In the genomic region with DNA sequence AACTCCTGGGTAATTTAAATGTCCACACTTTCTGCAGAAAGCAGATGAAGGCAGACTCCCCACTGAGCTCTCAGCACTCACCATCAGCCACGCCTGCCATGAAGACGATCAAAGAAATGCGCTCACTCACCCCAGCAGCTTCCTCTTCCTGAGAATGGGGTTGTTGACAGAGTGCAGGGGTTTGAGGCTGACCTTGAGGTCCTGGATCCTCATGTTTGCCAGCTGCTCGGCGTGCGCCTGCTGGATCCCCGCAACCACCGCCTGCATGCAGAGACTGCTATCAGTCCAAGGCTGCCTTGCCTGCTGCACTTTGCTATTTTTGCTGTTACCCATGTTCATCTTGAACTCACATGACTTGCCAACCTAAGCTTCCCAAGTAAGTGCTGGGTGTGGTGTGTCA, we compare ENCODE assay signal across 19 mouse cellular contexts. TPM values are rescaled to one million over a fixed set of nuclear protein-coding genes. Genes with fewer than 3 reads are reported as not detected.
DNase-seq lines count a peak whose midpoint lies in the region; ATAC-seq lines count a peak whose summit lies in the region.
"Had no signal": no experiment of that assay in that cellular context is flagged by ENCODE, and none has a peak within 500 bp of the region (broad histone marks: within the 10 kb centered on the region; RNA-seq: fewer than 3 reads in every experiment).

No protein-coding gene starts in this region.

- H3K36me3 ChIP-seq in lung, embryonic 15.5 days = peaks cover 76% of the 10 kb centered on the region
- H3K36me3 ChIP-seq in midbrain, embryonic 15.5 days (replicated peaks) = peaks cover 46% of the 10 kb centered on the region

- ATAC-seq in lung, embryonic 15.5 days (ENCODE audit: borderline replicate concordance, extremely low read depth, low FRiP score, low TSS enrichment) = peak; percentile 67; the same call in 1 of the 2 replicates
- ATAC-seq in midbrain, embryonic 15.5 days (replicated peaks) = no peak
- ATAC-seq: intestine, postnatal 0 days had no signal

- H3K9me3 ChIP-seq in lung, embryonic 15.5 days = no peaks in the 10 kb centered on the region
- H3K9me3 ChIP-seq in midbrain, embryonic 15.5 days = no peaks in the 10 kb centered on the region
- H3K9me3 ChIP-seq: embryonic facial prominence, embryonic 10.5 days; liver, embryonic 13.5 days had no signal

- H3K4me3 ChIP-seq in lung, embryonic 15.5 days = no peak overlapping the region
- no peak overlapping the region for H3K4me3 ChIP-seq in midbrain, embryonic 15.5 days
- H3K4me3 ChIP-seq: embryonic facial prominence, embryonic 10.5 days; liver, embryonic 13.5 days had no signal

- H3K4me2 ChIP-seq in lung, embryonic 15.5 days = no peak overlapping the region
- H3K4me2 ChIP-seq in midbrain, embryonic 15.5 days = no peak overlapping the region
- H3K4me2 ChIP-seq: hindbrain, embryonic 14.5 days; liver, embryonic 13.5 days had no signal

- no peak overlapping the region for H3K9ac ChIP-seq in lung, embryonic 15.5 days
- no peak overlapping the region for H3K9ac ChIP-seq in midbrain, embryonic 15.5 days
- H3K9ac ChIP-seq: hindbrain, embryonic 14.5 days; liver, embryonic 13.5 days had no signal

- DNase-seq in embryo, embryonic 11 days = peak; percentile 8
- DNase-seq in embryo, embryonic 9.5 days (ENCODE audit: extremely low spot score) = no peak
- DNase-seq in lung, postnatal 25 days (ENCODE audit: low spot score) = no peak
- peak; percentile 45 for DNase-seq in adrenal gland, postnatal 10 days
- DNase-seq in lung, postnatal 36 days = peak; percentile 26
- no peak for DNase-seq in cerebellum, adult 9-10 months
- DNase-seq: cerebellum, adult 18-20 months; kidney, postnatal 14 days; left cerebral cortex, postnatal 4 days; liver, embryonic 13.5 days; right cerebral cortex, postnatal 4 days had no signal

- no peak overlapping the region for H3K27ac ChIP-seq in lung, embryonic 15.5 days
- no peak overlapping the region for H3K27ac ChIP-seq in midbrain, embryonic 15.5 days
- H3K27ac ChIP-seq: embryonic facial prominence, embryonic 10.5 days; hindbrain, embryonic 14.5 days; liver, embryonic 13.5 days had no signal

- H3K4me1 ChIP-seq in lung, embryonic 15.5 days = 0 out of 2 replicates have a peak, but pooled peaks cover 6% of the 10 kb centered on the region
- H3K4me1 ChIP-seq in midbrain, embryonic 15.5 days = no peaks in the 10 kb centered on the region
- H3K4me1 ChIP-seq: embryonic facial prominence, embryonic 10.5 days; liver, embryonic 13.5 days had no signal

- WGBS in lung, embryonic 15.5 days = 47% methylated on average over 8 of the region's 8 CpGs
- WGBS in midbrain, embryonic 15.5 days = 89% methylated on average over 8 of the region's 8 CpGs

- no peaks in the 10 kb centered on the region for H3K27me3 ChIP-seq in lung, embryonic 15.5 days
- H3K27me3 ChIP-seq in midbrain, embryonic 15.5 days (replicated peaks) = no peaks in the 10 kb centered on the region
- H3K27me3 ChIP-seq: liver, embryonic 13.5 days had no signal

RNA-seq across cellular contexts. Expression of a gene that starts 18.3 kb away (rescaled TPM):
- polyA plus RNA-seq in lung, embryonic 15.5 days (2015; fragmentation: Nextera tagmentation; extraction: Ambion mirVana) = 1.1 and 1.5 TPM in 2 replicates
- total RNA-seq in adrenal gland, postnatal 10 days (2021) = 1 to 10 TPM; 4.1 to 4.7 TPM
- polyA plus RNA-seq in midbrain, embryonic 15.5 days (2015; fragmentation: Nextera tagmentation; extraction: Ambion mirVana) = 5.8 and 7.3 TPM in 2 replicates

RNA-seq across cellular contexts. Expression of a gene that starts 18.3 kb away (rescaled TPM):
- polyA plus RNA-seq in lung, embryonic 15.5 days (2015; fragmentation: Nextera tagmentation; extraction: Ambion mirVana) = not detected in 2 replicates
- under 1 TPM in 1 of 2 experiments, not detected in 1; 1.00 TPM for total RNA-seq in adrenal gland, postnatal 10 days (2021)
- 0.47 TPM in 1 of 2 replicates, not detected in the other for polyA plus RNA-seq in midbrain, embryonic 15.5 days (2015; fragmentation: Nextera tagmentation; extraction: Ambion mirVana)
- total RNA-seq: gastrocnemius, postnatal 4 days; layer of hippocampus, postnatal 10 days; left cerebral cortex, postnatal 4 days; megakaryocyte-erythroid progenitor cell, adult 5-6 weeks had no signal
- polyA plus RNA-seq: embryonic facial prominence, embryonic 10.5 days; hindbrain, embryonic 14.5 days; intestine, postnatal 0 days; liver, embryonic 13.5 days had no signal

RNA-seq across cellular contexts. Expression of a gene that starts 18.7 kb away (rescaled TPM):
- 48.2 and 49.2 TPM in 2 replicates for polyA plus RNA-seq in lung, embryonic 15.5 days (2015; fragmentation: Nextera tagmentation; extraction: Ambion mirVana)
- 10 to 100 TPM; 82.2 to 90.6 TPM for total RNA-seq in adrenal gland, postnatal 10 days (2021)
- polyA plus RNA-seq in midbrain, embryonic 15.5 days (2015; fragmentation: Nextera tagmentation; extraction: Ambion mirVana) = 67.5 and 67.7 TPM in 2 replicates

RNA-seq across cellular contexts. Expression of a gene that starts 23.7 kb away (rescaled TPM):
- polyA plus RNA-seq in lung, embryonic 15.5 days (2015; fragmentation: Nextera tagmentation; extraction: Ambion mirVana) = not detected in 2 replicates
- not detected for total RNA-seq in adrenal gland, postnatal 10 days (2021)
- polyA plus RNA-seq in midbrain, embryonic 15.5 days (2015; fragmentation: Nextera tagmentation; extraction: Ambion mirVana) = 0.09 TPM in 1 of 2 replicates, not detected in the other
- total RNA-seq: gastrocnemius, postnatal 4 days; left cerebral cortex, postnatal 4 days had no signal
- polyA plus RNA-seq: embryonic facial prominence, embryonic 10.5 days; hindbrain, embryonic 14.5 days; liver, embryonic 13.5 days had no signal

Comparison
In these comparisons a context has a peak if more than half of its experiments do, and no peak if none do; other contexts are left out.
1. DNase-seq: peak in embryo, embryonic 11 days (single experiment), adrenal gland, postnatal 10 days (single experiment) and lung, postnatal 36 days (single experiment); none in embryo, embryonic 9.5 days (single experiment), lung, postnatal 25 days (single experiment) and cerebellum, adult 9-10 months (single experiment).